Mouse (Mus musculus) ES-Bruce4 (cell line): ENCODE measurements at regions not wholly inside any gene's neighbourhood (a gene's known extent, or its start where the extent isn't known, plus 50 kb on each side); places are given as distances from the start of the nearest gene placed in this dataset.

Experiments used
- H3K27ac ChIP-seq: 2 replicates; pipeline ENCODE4 v1.5.1; 2012; ENCODE audit warnings: low read length, inconsistent platforms; ENCODE audit not compliant: insufficient read depth
- H3K27me3 ChIP-seq: 2 replicates; pipeline ENCODE4 v1.6.1; 2012; ENCODE audit warnings: mild to moderate bottlenecking, low read length, inconsistent platforms; ENCODE audit not compliant: control insufficient read depth, poor library complexity, insufficient read depth, severe bottlenecking
- H3K36me3 ChIP-seq: 2 replicates; pipeline ENCODE4 v1.6.1; 2012; ENCODE audit warnings: inconsistent platforms, mild to moderate bottlenecking, low read length, moderate library complexity; ENCODE audit not compliant: control insufficient read depth, poor library complexity, insufficient read depth, severe bottlenecking
- H3K4me1 ChIP-seq: one replicate; pipeline ENCODE4 v1.8.1; 2011; ENCODE audit warnings: low read length; ENCODE audit not compliant: control insufficient read depth, insufficient read depth
- H3K4me3 ChIP-seq: 2 replicates; pipeline ENCODE4 v1.5.1; 2011; ENCODE audit warnings: low read depth, mild to moderate bottlenecking, low read length
- H3K9ac ChIP-seq: 2 replicates; pipeline ENCODE4 v1.6.1; 2012; ENCODE audit warnings: low read depth, mild to moderate bottlenecking, inconsistent platforms; ENCODE audit not compliant: poor library complexity, severe bottlenecking
- H3K9me3 ChIP-seq: replicated peaks from 2 replicates; pipeline ENCODE4 v1.6.1; 2012; ENCODE audit warnings: mild to moderate bottlenecking, low read length, inconsistent platforms; ENCODE audit not compliant: control insufficient read depth, poor library complexity, insufficient read depth, severe bottlenecking
- CTCF ChIP-seq: IDR thresholded peaks from one replicate; pipeline ENCODE4 v1.8.1; 2011; ENCODE audit warnings: low read depth, low read length
- EP300 ChIP-seq: IDR thresholded peaks from 2 replicates; pipeline ENCODE4 v1.6.1; 2011; ENCODE audit warnings: low read depth, low read length; ENCODE audit not compliant: insufficient read depth
- POLR2A ChIP-seq: IDR thresholded peaks from one replicate; pipeline ENCODE4 v1.8.1; 2011; ENCODE audit warnings: low read length; ENCODE audit not compliant: insufficient read depth

DNA sequence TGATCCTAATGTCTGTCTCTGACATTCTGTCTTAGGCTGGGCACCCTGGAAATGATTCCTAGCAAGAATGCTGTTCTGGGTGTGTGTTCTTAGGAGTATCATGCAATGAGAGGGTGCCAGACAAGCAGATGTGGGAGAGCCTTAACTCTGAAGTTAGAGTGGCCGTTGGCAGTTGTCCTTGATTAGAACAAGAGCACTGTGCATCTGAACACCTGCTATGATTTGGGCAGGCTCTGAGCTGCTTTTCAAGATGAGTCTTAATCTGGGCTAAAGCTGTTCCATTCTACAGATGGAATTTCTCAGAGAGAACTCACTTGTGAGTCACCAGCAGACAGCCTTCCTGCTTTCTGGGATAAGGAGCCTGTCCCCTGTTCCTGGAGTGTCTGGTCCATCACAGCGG is 317.1 kb upstream of the Kcnh8 start:
- Histone ChIP-seq H3K9me3 (no peaks in the 10 kb centered on the region), H3K27me3 (no peaks in the 10 kb centered on the region), H3K4me3 (no peak overlapping the region), H3K9ac (no peak overlapping the region), H3K36me3 (no peaks in the 10 kb centered on the region), H3K4me1 (no peaks in the 10 kb centered on the region), H3K27ac (no peak overlapping the region)
- no peak for TF ChIP-seq EP300
- no peak for TF ChIP-seq POLR2A
- no peak for TF ChIP-seq CTCF

DNA sequence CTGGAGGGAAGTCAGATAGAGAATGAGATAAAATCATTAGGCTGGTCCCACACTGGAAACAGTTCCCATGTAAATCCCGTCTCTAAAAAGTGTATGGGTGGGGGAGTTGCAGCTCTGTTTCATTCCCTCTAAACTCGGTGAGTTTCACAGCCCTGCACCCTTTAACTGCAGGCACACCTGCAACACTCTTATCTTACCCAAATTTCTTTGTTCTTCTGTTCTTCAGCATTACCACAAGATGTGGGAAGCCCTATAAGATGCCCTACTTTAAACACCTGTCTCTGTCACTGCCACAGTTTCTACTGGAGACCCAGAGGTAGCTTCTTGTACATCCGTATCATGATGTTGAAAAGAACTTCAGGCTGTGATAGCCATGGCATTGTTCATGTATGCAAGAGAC is 320.2 kb upstream of the Kcnh8 start:
- H3K9ac ChIP-seq, result no peak overlapping the region
- H3K9me3 ChIP-seq, result no peaks in the 10 kb centered on the region
- no peaks in the 10 kb centered on the region for H3K36me3 ChIP-seq
- H3K4me1 ChIP-seq, result no peaks in the 10 kb centered on the region
- no peak overlapping the region for H3K4me3 ChIP-seq
- H3K27me3 ChIP-seq, result no peaks in the 10 kb centered on the region
- H3K27ac ChIP-seq, result no peak overlapping the region
- no peak for TF ChIP-seq EP300
- no peak for TF ChIP-seq POLR2A
- TF ChIP-seq CTCF, result no peak

DNA sequence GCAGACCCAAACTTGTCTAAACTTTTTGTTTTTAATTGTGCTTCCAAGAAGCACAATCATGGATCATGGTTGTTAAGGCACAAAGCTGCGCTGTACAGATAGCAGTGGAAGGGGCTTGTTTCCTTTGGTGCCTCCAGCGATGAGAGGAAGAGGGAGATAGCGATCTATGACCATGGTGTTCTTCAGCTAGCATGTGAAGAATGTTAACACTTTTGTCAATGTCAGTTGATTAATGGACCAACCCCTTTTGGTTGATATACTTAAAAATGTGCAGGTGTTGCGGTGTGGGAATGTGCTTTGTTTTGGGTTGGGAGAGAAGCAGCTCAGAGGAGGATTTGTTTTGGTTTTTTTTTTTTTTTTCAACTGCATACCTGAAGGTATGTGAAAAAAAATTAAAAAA is 324.0 kb upstream of the Kcnh8 start:
- TF ChIP-seq POLR2A (no peak), CTCF (no peak), EP300 (no peak)
- Histone ChIP-seq H3K9me3 (no peaks in the 10 kb centered on the region), H3K27ac (no peak overlapping the region), H3K9ac (no peak overlapping the region), H3K4me1 (no peaks in the 10 kb centered on the region), H3K36me3 (no peaks in the 10 kb centered on the region), H3K4me3 (no peak overlapping the region), H3K27me3 (no peaks in the 10 kb centered on the region)

DNA sequence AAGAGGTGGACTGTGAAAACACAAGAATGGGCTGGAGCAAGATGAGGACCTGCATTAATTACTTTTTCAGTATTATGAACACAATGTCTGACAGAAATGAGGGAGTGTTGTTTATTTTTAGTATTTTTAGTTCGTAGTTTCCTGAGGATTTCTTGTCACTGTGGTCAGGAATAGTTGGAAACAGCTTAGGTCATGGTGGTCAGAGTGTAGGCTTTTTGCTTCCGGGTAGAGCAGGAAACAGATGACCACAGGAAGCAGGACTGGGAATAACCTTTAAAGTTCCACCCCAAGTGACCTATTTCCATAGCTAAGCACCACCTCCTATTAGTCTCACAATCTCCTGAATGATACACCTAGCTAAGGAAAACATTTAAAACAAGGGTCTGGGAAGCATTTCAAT is 333.7 kb upstream of the Kcnh8 start:
- Histone ChIP-seq H3K36me3 (no peaks in the 10 kb centered on the region), H3K4me3 (no peak overlapping the region)

DNA sequence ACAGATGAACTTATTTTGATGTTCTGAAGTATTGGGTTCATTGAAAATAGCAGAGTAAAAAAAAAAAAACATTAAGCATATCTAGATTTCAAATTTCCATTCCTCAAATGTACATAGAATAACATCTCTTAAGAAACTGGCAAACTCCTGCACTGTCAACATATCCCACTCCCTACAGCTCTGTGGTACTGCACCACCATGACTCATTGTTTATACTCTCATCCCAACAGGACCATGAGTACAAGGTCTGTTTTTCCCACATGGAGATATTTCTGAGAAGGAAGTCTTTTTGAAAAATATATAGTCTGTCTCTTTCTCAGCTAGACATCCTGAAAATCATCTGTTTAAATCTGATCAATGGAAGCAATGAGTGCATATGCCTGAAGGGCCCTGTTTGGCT is 351.2 kb upstream of the Kcnh8 start:
- Histone ChIP-seq H3K27me3 (no peaks in the 10 kb centered on the region), H3K4me1 (no peaks in the 10 kb centered on the region), H3K9me3 (no peaks in the 10 kb centered on the region), H3K27ac (no peak overlapping the region), H3K36me3 (no peaks in the 10 kb centered on the region), H3K4me3 (no peak overlapping the region), H3K9ac (no peak overlapping the region)
- TF ChIP-seq EP300 (no peak), CTCF (no peak), POLR2A (no peak)

More for the DNA sequence above, 333.7 kb upstream of the Kcnh8 start:
- Histone ChIP-seq H3K27ac (no peak overlapping the region), H3K9ac (no peak overlapping the region), H3K27me3 (no peaks in the 10 kb centered on the region), H3K4me1 (no peaks in the 10 kb centered on the region), H3K9me3 (no peaks in the 10 kb centered on the region)
- no peak for TF ChIP-seq CTCF
- no peak for TF ChIP-seq POLR2A

DNA sequence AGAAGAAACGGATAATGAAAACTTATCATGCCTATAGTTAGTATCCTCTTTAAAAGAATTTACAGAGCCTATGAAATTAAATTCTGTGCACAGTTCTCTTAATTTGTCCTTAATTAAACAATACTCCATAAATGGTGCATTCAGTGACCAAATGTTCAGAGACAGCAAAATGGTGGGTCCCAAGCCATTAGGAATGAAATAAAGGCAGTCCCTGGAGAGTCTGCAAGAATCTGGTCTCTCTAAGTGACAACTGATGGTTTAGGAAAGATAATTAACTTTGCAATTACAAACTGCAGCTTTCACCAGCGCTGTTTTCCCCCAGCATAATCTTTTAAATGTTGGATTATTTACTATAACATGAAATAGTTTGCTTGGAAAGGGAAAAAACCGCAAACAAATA is 376.9 kb upstream of the Kcnh8 start:
- TF ChIP-seq POLR2A (no peak), CTCF (no peak), EP300 (no peak)
- Histone ChIP-seq H3K27ac (no peak overlapping the region), H3K4me1 (no peaks in the 10 kb centered on the region), H3K9me3 (no peaks in the 10 kb centered on the region), H3K4me3 (no peak overlapping the region), H3K9ac (no peak overlapping the region), H3K36me3 (no peaks in the 10 kb centered on the region), H3K27me3 (no peaks in the 10 kb centered on the region)
